Mouse (Mus musculus): Measurements from ENCODE around the gene Tbkbp1. TPM values are rescaled to one million over a fixed set of nuclear protein-coding genes. Genes with fewer than 3 reads are reported as not detected.

Gene Tbkbp1
- polyA plus RNA-seq, 1 experiment, result 39.2 TPM

- no peak for TF ChIP-seq POLR2A (IDR thresholded peaks at IDR 0.05; ENCODE audit: borderline replicate concordance, low read depth, low read length)
- TF ChIP-seq CTCF (IDR thresholded peaks at IDR 0.05; ENCODE audit: low read depth, low read length), result no peak
- Histone ChIP-seq H3K4me3 (ENCODE audit: insufficient read depth, low read length) (no peak overlapping the region), H3K4me1 (ENCODE audit: control insufficient read depth, insufficient read depth, low read length) (peaks cover 31% of the 10 kb centered on the region), H3K27ac (ENCODE audit: insufficient read depth, low read depth, low read length) (no peak overlapping the region)
These were observed 5.3 kb downstream of the Tbkbp1 start for GRCm38 (mm10) chr11:97145951-97146350.

DNA sequence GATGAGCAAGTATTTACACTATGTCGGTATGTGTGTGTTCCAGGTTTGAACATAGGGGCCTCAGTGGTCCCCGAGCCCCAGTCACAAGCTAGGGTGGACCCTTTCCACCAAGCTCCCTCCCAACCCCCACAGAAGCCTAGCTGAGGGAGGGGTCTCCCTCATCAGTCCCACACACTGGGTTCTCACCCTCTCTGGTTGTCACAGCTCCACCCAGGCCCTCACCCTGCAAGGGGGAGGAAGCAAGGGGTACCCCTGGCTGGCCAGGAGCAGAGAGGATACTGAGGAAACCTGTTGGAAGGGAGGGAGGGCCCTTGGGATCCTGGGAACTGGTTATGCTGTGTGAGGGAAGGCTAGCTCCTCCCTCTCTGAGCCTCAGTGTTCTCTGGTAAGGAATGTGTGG is 6.0 kb downstream of the Tbkbp1 start:
- Histone ChIP-seq H3K27ac (ENCODE audit: insufficient read depth, low read depth, low read length) (no peak overlapping the region), H3K4me1 (ENCODE audit: control insufficient read depth, insufficient read depth, low read length) (peaks cover 34% of the 10 kb centered on the region), H3K4me3 (ENCODE audit: insufficient read depth, low read length) (no peak overlapping the region)
- TF ChIP-seq CTCF (IDR thresholded peaks at IDR 0.05; ENCODE audit: low read depth, low read length), result no peak

DNA sequence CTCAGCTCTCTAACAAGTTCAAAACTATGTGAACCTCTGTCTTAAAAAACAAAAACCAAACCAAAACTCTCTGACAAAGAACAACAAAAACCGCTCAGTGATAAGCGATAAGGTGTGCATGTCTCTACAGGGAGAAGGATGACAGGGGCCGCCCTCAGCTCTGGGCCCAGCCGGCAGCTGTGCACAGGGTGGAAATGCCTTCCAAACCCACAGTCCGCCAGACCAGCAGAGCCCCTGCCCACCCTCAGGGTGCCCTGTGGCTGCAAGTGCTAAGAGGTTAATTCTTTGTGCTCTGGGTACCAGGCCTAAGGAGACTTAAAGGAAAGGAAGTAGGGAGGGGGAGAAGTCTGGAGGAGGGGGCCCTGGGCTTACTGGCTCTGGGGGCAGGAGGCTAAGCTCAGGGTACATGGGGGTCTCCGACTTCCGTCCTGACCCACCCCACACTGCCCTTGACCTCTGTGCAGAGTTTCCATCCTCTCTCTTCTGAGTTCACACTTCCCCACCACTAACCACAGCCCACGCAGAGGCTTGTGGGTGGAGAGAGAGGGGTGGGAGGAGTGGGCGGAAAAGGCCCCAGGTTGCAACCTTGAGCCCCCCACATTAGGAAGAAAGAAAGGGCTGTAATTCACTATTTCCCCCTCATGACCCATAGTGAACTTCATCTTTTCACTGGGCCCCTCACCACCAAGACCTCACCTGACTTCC is 7.9 kb downstream of the Tbkbp1 start:
- TF ChIP-seq CTCF (IDR thresholded peaks at IDR 0.05; ENCODE audit: low read depth, low read length), result no peak
- TF ChIP-seq POLR2A (IDR thresholded peaks at IDR 0.05; ENCODE audit: borderline replicate concordance, low read depth, low read length), result no peak
- H3K27ac ChIP-seq (ENCODE audit: insufficient read depth, low read depth, low read length), result peak overlapping the region; percentile 19; the same call in 1 of the 2 replicates
- H3K4me3 ChIP-seq (ENCODE audit: insufficient read depth, low read length), result no peak overlapping the region
- H3K4me1 ChIP-seq (ENCODE audit: control insufficient read depth, insufficient read depth, low read length), result peaks cover 34% of the 10 kb centered on the region

GRCm38 (mm10) chr11:97142159-97142608 is 9.1 kb downstream of the Tbkbp1 start:
- Histone ChIP-seq H3K27ac (ENCODE audit: insufficient read depth, low read depth, low read length) (peak overlapping the region; percentile 90), H3K4me3 (ENCODE audit: insufficient read depth, low read length) (peak overlapping the region; percentile 18; the same call in 1 of the 2 replicates), H3K4me1 (ENCODE audit: control insufficient read depth, insufficient read depth, low read length) (peaks cover 30% of the 10 kb centered on the region)
- TF ChIP-seq CTCF (IDR thresholded peaks at IDR 0.05; ENCODE audit: low read depth, low read length) (no peak), POLR2A (IDR thresholded peaks at IDR 0.05; ENCODE audit: borderline replicate concordance, low read depth, low read length) (no peak)

- H3K4me3 ChIP-seq (ENCODE audit: insufficient read depth, low read length), result no peak overlapping the region
- no peak overlapping the region for H3K27ac ChIP-seq (ENCODE audit: insufficient read depth, low read depth, low read length)
- peaks cover 30% of the 10 kb centered on the region for H3K4me1 ChIP-seq (ENCODE audit: control insufficient read depth, insufficient read depth, low read length)
- no peak for TF ChIP-seq CTCF (IDR thresholded peaks at IDR 0.05; ENCODE audit: low read depth, low read length)
- TF ChIP-seq POLR2A (IDR thresholded peaks at IDR 0.05; ENCODE audit: borderline replicate concordance, low read depth, low read length), result no peak
These were observed 10.5 kb downstream of the Tbkbp1 start for GRCm38 (mm10) chr11:97140811-97141210.

GRCm38 (mm10) chr11:97139256-97139655 is 12.0 kb downstream of the Tbkbp1 start:
- no peak overlapping the region for H3K27ac ChIP-seq (ENCODE audit: insufficient read depth, low read depth, low read length)
- H3K4me1 ChIP-seq (ENCODE audit: control insufficient read depth, insufficient read depth, low read length), result peaks cover 30% of the 10 kb centered on the region
- no peak overlapping the region for H3K4me3 ChIP-seq (ENCODE audit: insufficient read depth, low read length)
- no peak for TF ChIP-seq CTCF (IDR thresholded peaks at IDR 0.05; ENCODE audit: low read depth, low read length)
- TF ChIP-seq POLR2A (IDR thresholded peaks at IDR 0.05; ENCODE audit: borderline replicate concordance, low read depth, low read length), result no peak

- H3K4me1 ChIP-seq (ENCODE audit: control insufficient read depth, insufficient read depth, low read length), result peaks cover 25% of the 10 kb centered on the region
- no peak overlapping the region for H3K4me3 ChIP-seq (ENCODE audit: insufficient read depth, low read length)
- TF ChIP-seq POLR2A (IDR thresholded peaks at IDR 0.05; ENCODE audit: borderline replicate concordance, low read depth, low read length) (no peak), CTCF (IDR thresholded peaks at IDR 0.05; ENCODE audit: low read depth, low read length) (no peak)
- no peak overlapping the region for H3K27ac ChIP-seq (ENCODE audit: insufficient read depth, low read depth, low read length)
These were observed 12.6 kb downstream of the Tbkbp1 start for GRCm38 (mm10) chr11:97138554-97139226.

- no peak overlapping the region for H3K27ac ChIP-seq (ENCODE audit: insufficient read depth, low read depth, low read length)
- TF ChIP-seq POLR2A (IDR thresholded peaks at IDR 0.05; ENCODE audit: borderline replicate concordance, low read depth, low read length) (no peak), CTCF (IDR thresholded peaks at IDR 0.05; ENCODE audit: low read depth, low read length) (no peak)
- H3K4me3 ChIP-seq (ENCODE audit: insufficient read depth, low read length), result no peak overlapping the region
- no peaks in the 10 kb centered on the region for H3K4me1 ChIP-seq (ENCODE audit: control insufficient read depth, insufficient read depth, low read length)
These were observed 18.0 kb downstream of the Tbkbp1 start for GRCm38 (mm10) chr11:97133270-97133669.

- no peak overlapping the region for H3K4me3 ChIP-seq (ENCODE audit: insufficient read depth, low read length)
- peaks cover 3% of the 10 kb centered on the region for H3K4me1 ChIP-seq (ENCODE audit: control insufficient read depth, insufficient read depth, low read length)
- no peak overlapping the region for H3K27ac ChIP-seq (ENCODE audit: insufficient read depth, low read depth, low read length)
- TF ChIP-seq CTCF (IDR thresholded peaks at IDR 0.05; ENCODE audit: low read depth, low read length) (no peak), POLR2A (IDR thresholded peaks at IDR 0.05; ENCODE audit: borderline replicate concordance, low read depth, low read length) (no peak)
These were observed 19.1 kb downstream of the Tbkbp1 start for GRCm38 (mm10) chr11:97132185-97132584.

GRCm38 (mm10) chr11:97131683-97132082 is 19.6 kb downstream of the Tbkbp1 start:
- Histone ChIP-seq H3K27ac (ENCODE audit: insufficient read depth, low read depth, low read length) (no peak overlapping the region), H3K4me1 (ENCODE audit: control insufficient read depth, insufficient read depth, low read length) (peaks cover 4% of the 10 kb centered on the region), H3K4me3 (ENCODE audit: insufficient read depth, low read length) (no peak overlapping the region)
- no peak for TF ChIP-seq CTCF (IDR thresholded peaks at IDR 0.05; ENCODE audit: low read depth, low read length)
- TF ChIP-seq POLR2A (IDR thresholded peaks at IDR 0.05; ENCODE audit: borderline replicate concordance, low read depth, low read length), result no peak
